Mouse (Mus musculus) heart, embryonic 12.5 days (tissue): ENCODE results near the gene Tlcd2. TPM values are rescaled to one million over a fixed set of nuclear protein-coding genes. Genes with fewer than 3 reads are reported as not detected.
A peak's percentile ranks its signal among the peaks of the same experiment; 100 is the strongest.

Experiments
- ATAC-seq: fragments of 200-750 bp; cut with Nextera tagmentation; 2 replicates; pipeline ENCODE4 v1.8.0; 2017; ENCODE audit warnings: moderate TSS enrichment, moderate library complexity; ENCODE audit not compliant: insufficient number of reproducible peaks, low FRiP score
- H3K27ac ChIP-seq: fragments of 300-500 bp; sonication (generic); 2 replicates; pipeline ENCODE4 v1.5.1; 2016; ENCODE audit warnings: mild to moderate bottlenecking, moderate library complexity; ENCODE audit not compliant: poor library complexity, severe bottlenecking
- H3K27me3 ChIP-seq: fragments of 300-500 bp; sonication (generic); replicated peaks from 2 replicates; pipeline ENCODE4 v1.6.1; 2016; ENCODE audit warnings: mild to moderate bottlenecking, moderate library complexity
- H3K36me3 ChIP-seq: fragments of 300-500 bp; sonication (generic); 2 replicates; pipeline ENCODE4 v1.6.1; 2016; ENCODE audit warnings: mild to moderate bottlenecking, moderate library complexity
- H3K4me1 ChIP-seq: fragments of 300-500 bp; sonication (generic); replicated peaks from 2 replicates; pipeline ENCODE4 v1.6.1; 2016; ENCODE audit warnings: mild to moderate bottlenecking
- H3K4me2 ChIP-seq: fragments of 300-500 bp; sonication (generic); 2 replicates; pipeline ENCODE4 v1.6.1; 2016; ENCODE audit warnings: mild to moderate bottlenecking, moderate library complexity
- H3K4me3 ChIP-seq: fragments of 300-500 bp; sonication (generic); 2 replicates; pipeline ENCODE4 v1.5.1; 2016; ENCODE audit warnings: mild to moderate bottlenecking
- H3K9ac ChIP-seq: fragments of 300-500 bp; sonication (generic); 2 replicates; pipeline ENCODE4 v1.6.1; 2016; ENCODE audit warnings: mild to moderate bottlenecking, moderate library complexity
- H3K9me3 ChIP-seq: fragments of 300-500 bp; sonication (generic); replicated peaks from 2 replicates; pipeline ENCODE4 v1.6.1; 2016; ENCODE audit warnings: mild to moderate bottlenecking, moderate library complexity
- WGBS: fragments of 180-500 bp; shearing (Covaris S2); methylation state at CpG from one replicate; pipeline ENCODE4 v1.1.7; 2016; 5-methylcytosine and 5-hydroxymethylcytosine counted together
- polyA plus RNA-seq: library from polyadenylated mRNA; unstranded; fragments of >200 nt; fragmentation: Nextera tagmentation; extraction: Ambion mirVana; gene quantifications from 2 replicates; pipeline ENCODE4 v1.2.1, GENCODE M21; 2016

Tlcd2 gene
- polyA plus RNA-seq, 1 experiment from 2014 or later: 13.1 TPM

GRCm38 (mm10) chr11:75458628-75459041 is 2.9 kb upstream of the Tlcd2 start:
- Histone ChIP-seq H3K36me3 (peaks cover under 1% of the 10 kb centered on the region; the same call in 1 of the 2 replicates), H3K9me3 (no peaks in the 10 kb centered on the region), H3K27ac (no peak overlapping the region), H3K4me3 (no peak overlapping the region), H3K4me1 (peaks cover 47% of the 10 kb centered on the region), H3K4me2 (no peak overlapping the region), H3K27me3 (no peaks in the 10 kb centered on the region), H3K9ac (no peak overlapping the region)
- no peak for ATAC-seq
- 63% methylated on average over 8 of the region's 8 CpGs for WGBS

DNA sequence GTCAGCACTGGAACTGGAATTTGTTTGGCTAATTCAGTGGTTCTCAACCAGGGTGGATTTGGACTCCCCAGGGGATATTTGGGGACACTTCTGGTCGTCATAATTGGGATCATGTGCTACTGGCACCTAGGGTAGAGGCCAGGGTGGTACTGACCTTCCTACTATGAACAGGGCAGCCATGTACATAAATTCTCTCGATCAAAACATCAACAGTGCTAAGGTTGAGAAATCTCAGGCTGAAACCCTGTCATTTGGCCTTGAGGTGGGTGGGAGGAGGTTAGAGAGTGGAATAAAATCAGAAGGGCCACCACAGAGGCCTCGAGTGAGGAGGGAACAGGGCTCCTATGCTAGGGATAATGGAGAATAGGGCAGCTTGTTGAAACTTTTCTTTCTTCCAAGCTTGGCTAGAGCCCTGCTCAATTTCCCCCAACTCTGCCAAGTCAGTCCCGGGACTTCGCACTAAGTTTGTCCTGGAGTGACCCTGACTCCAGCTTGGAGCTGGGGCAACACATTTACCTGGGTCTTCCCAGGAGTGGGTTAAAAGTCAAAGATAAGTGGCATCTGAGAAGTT is 2.3 kb upstream of the Tlcd2 start:
- Histone ChIP-seq H3K9ac (peak overlapping the region; percentile 30; the same call in 1 of the 2 replicates), H3K4me1 (peaks cover 45% of the 10 kb centered on the region), H3K27ac (peak overlapping the region; percentile 97), H3K36me3 (peaks cover 5% of the 10 kb centered on the region), H3K27me3 (no peaks in the 10 kb centered on the region), H3K4me2 (peak overlapping the region; percentile 86), H3K9me3 (no peaks in the 10 kb centered on the region), H3K4me3 (no peak overlapping the region)
- 82% methylated on average over 5 of the region's 5 CpGs for WGBS
- ATAC-seq: no peak

DNA sequence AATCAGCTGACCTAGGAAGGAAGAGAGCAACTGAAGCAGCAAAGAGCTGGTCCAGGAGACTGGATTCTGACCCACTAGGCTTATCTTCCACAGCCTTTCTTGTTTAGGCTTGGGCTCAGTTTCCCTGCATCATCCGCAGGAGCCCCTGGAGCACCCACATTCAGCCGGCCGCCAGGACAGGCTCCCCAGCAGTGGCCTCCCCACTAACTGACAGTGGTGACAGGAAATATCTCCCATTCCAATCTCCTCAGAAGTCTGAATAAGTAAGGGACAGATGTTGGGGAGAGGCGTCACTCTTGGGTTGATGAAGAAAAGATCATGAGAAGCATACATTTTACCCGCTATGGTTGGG is 1.8 kb upstream of the Tlcd2 start:
- peak overlapping the region; percentile 86 for H3K4me3 ChIP-seq
- ATAC-seq: no peak
- H3K9me3 ChIP-seq: no peaks in the 10 kb centered on the region
- H3K27me3 ChIP-seq: no peaks in the 10 kb centered on the region
- 22% methylated on average over 5 of the region's 5 CpGs for WGBS
- H3K27ac ChIP-seq: peak overlapping the region; percentile 97
- H3K9ac ChIP-seq: peak overlapping the region; percentile 30; the same call in 1 of the 2 replicates
- H3K4me2 ChIP-seq: peak overlapping the region; percentile 86
- peaks cover 47% of the 10 kb centered on the region for H3K4me1 ChIP-seq
- H3K36me3 ChIP-seq: peaks cover 10% of the 10 kb centered on the region

GRCm38 (mm10) chr11:75460103-75460843 is 1.2 kb upstream of the Tlcd2 start:
- Histone ChIP-seq H3K27ac (peak overlapping the region; percentile 97), H3K9ac (peak overlapping the region; percentile 71), H3K4me3 (peak overlapping the region; percentile 86), H3K9me3 (no peaks in the 10 kb centered on the region), H3K4me2 (peak overlapping the region; percentile 86), H3K27me3 (no peaks in the 10 kb centered on the region), H3K36me3 (peaks cover 15% of the 10 kb centered on the region), H3K4me1 (peaks cover 43% of the 10 kb centered on the region)
- WGBS: 2% methylated on average over 19 of the region's 19 CpGs
- peak; percentile 67 for ATAC-seq

- Histone ChIP-seq H3K4me1 (peaks cover 42% of the 10 kb centered on the region), H3K9ac (peak overlapping the region; percentile 94), H3K27me3 (no peaks in the 10 kb centered on the region), H3K36me3 (peaks cover 26% of the 10 kb centered on the region), H3K4me3 (peak overlapping the region; percentile 86), H3K9me3 (0 out of 2 replicates have a peak, but pooled peaks cover 3% of the 10 kb centered on the region), H3K4me2 (peak overlapping the region; percentile 86), H3K27ac (peak overlapping the region; percentile 97)
- WGBS: under 1% methylated on average over 26 of the region's 30 CpGs
- ATAC-seq: peak; percentile 1; the same call in 1 of the 2 replicates
Measured at GRCm38 (mm10) chr11:75461743-75462252, 283 bp downstream of the Tlcd2 start.

DNA sequence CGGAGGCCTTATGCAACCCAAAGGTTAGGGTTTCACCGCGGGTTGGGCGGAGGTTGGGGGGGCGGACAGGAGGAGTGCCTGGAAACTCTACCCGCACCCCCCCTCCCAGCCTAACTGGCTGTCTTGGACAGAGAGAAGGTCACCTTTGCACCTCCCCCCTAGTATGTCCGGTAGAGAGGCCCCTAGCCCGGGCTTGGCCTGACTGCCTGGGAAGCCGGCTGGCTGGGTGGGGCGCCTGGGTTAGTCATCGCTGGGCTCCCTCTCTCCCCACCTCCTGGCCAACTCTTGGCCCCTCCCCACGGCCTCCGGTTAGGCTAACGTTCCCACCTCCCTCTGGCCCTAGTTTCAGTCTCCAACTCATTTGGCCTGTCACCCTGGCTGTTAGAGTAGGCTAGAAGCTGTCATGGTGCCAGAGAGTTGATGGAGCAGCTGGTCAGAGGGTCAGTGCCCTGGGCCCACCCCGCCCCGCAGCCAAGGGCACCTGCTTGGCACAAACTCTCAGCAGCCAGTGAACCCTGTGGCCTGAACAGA is 803 bp downstream of the Tlcd2 start:
- Histone ChIP-seq H3K4me2 (peak overlapping the region; percentile 86), H3K27me3 (no peaks in the 10 kb centered on the region), H3K4me1 (peaks cover 43% of the 10 kb centered on the region), H3K9ac (peak overlapping the region; percentile 94), H3K27ac (peak overlapping the region; percentile 97), H3K36me3 (peaks cover 28% of the 10 kb centered on the region), H3K9me3 (0 out of 2 replicates have a peak, but pooled peaks cover 3% of the 10 kb centered on the region), H3K4me3 (peak overlapping the region; percentile 86)
- WGBS: 4% methylated on average over 15 of the region's 16 CpGs
- ATAC-seq: peak; percentile 58

DNA sequence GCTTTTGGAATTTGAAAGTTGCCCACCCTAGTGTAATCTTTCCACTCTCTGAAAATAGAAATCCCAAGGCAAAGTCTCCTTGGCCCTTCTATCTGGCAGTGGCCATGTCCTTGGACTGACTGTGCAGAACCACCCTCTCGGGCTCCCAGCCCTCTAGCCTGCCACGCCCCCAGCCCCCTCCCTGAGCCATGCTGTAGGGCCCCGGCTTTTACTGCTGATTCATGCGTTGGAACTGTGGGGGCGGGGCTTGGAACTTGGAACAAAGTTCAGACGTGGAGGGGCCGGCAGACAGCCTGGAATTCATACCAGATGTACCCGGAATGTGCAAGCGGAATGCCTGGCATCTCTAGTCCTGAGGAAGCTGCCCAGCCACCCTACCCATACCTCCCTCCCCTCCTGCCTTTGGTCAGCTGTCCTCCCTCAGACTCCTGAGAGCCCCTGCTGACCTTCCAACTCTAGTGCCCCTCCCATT is 1.4 kb downstream of the Tlcd2 start:
- ATAC-seq: peak; percentile 71
- peak overlapping the region; percentile 94 for H3K9ac ChIP-seq
- 0 out of 2 replicates have a peak, but pooled peaks cover 3% of the 10 kb centered on the region for H3K9me3 ChIP-seq
- H3K27me3 ChIP-seq: no peaks in the 10 kb centered on the region
- peaks cover 47% of the 10 kb centered on the region for H3K4me1 ChIP-seq
- under 1% methylated on average over 9 of the region's 9 CpGs for WGBS
- peaks cover 28% of the 10 kb centered on the region for H3K36me3 ChIP-seq
- H3K27ac ChIP-seq: peak overlapping the region; percentile 97
- peak overlapping the region; percentile 86 for H3K4me3 ChIP-seq
- peak overlapping the region; percentile 86 for H3K4me2 ChIP-seq

DNA sequence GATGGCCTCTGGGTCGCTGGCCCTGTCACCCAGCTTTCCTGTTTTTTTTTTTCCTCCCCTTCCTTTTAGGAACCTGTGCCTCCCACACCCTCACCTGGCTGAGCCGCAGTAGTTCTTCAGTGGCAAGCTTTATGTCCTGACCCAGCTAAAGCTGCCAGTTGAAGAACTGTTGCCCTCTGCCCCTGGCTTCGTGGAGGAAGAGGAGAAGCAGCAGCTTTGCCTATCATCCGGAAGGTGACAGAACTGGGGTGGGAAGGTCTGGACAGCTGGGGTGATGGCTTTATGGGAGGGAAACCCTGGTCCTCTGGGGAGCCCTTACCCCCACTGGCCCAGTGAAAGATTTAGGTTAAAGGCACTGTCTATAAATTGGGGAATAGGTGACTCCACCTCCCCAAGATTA is 2.1 kb downstream of the Tlcd2 start:
- 65% methylated on average over 4 of the region's 4 CpGs for WGBS
- ATAC-seq: no peak

GRCm38 (mm10) chr11:75464417-75464816 is 2.9 kb downstream of the Tlcd2 start:
- 90% methylated on average over 6 of the region's 6 CpGs for WGBS
- ATAC-seq: no peak
- Histone ChIP-seq H3K9me3 (0 out of 2 replicates have a peak, but pooled peaks cover 3% of the 10 kb centered on the region), H3K4me3 (no peak overlapping the region), H3K4me1 (peaks cover 47% of the 10 kb centered on the region), H3K36me3 (peaks cover 28% of the 10 kb centered on the region), H3K9ac (no peak overlapping the region), H3K27ac (no peak overlapping the region), H3K4me2 (no peak overlapping the region), H3K27me3 (no peaks in the 10 kb centered on the region)

More for the DNA sequence above, 2.1 kb downstream of the Tlcd2 start:
- Histone ChIP-seq H3K27me3 (no peaks in the 10 kb centered on the region), H3K27ac (peak overlapping the region; percentile 97), H3K36me3 (peaks cover 28% of the 10 kb centered on the region), H3K9ac (no peak overlapping the region), H3K4me1 (peaks cover 51% of the 10 kb centered on the region), H3K4me3 (peak overlapping the region; percentile 86), H3K9me3 (0 out of 2 replicates have a peak, but pooled peaks cover 3% of the 10 kb centered on the region), H3K4me2 (peak overlapping the region; percentile 86)

DNA sequence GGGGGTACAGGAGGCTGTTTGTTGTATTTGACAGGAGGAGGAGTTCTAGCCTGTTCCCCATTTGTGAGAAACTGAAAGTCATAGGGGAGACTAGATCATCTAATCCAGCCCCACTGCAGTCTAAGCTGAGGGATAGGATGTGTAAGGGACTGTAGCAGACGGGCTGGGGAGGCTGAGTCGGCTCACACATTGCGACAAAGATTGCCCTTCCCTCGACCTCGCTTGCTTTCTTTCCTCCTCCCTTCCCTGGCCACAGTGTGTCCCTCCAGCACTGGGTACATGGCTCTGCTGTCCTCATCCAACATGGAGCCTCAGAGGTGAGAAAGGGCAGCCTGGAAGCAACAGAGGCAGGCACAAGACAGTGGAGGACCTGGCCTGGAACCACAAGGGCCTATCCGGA is 3.5 kb downstream of the Tlcd2 start:
- Histone ChIP-seq H3K9me3 (0 out of 2 replicates have a peak, but pooled peaks cover 3% of the 10 kb centered on the region), H3K27me3 (no peaks in the 10 kb centered on the region), H3K36me3 (peaks cover 28% of the 10 kb centered on the region), H3K4me2 (no peak overlapping the region), H3K4me3 (no peak overlapping the region), H3K9ac (no peak overlapping the region), H3K27ac (no peak overlapping the region), H3K4me1 (peaks cover 40% of the 10 kb centered on the region)
- ATAC-seq: no peak
- WGBS: 83% methylated on average over 6 of the region's 6 CpGs
